Mouse (Mus musculus) megakaryocyte, embryonic 14.5 days (primary cell): Measurements from ENCODE around the gene Bcam.

ENCODE experiments used
- FLI1 ChIP-seq: IDR thresholded peaks from 2 replicates; pipeline ENCODE4 v1.6.1; 2012; ENCODE audit warnings: low read length, inconsistent platforms, mixed read lengths
- GATA1 ChIP-seq: IDR thresholded peaks from 3 replicates; pipeline ENCODE4 v1.6.1; 2012; ENCODE audit warnings: mixed read lengths, low read length, inconsistent platforms, borderline replicate concordance

GRCm38 (mm10) chr7:19755008-19755407, 15.8 kb downstream of the Bcam start:
- no peak for TF ChIP-seq GATA1
- no peak for TF ChIP-seq FLI1
